Mouse (Mus musculus) stomach, postnatal 0 days (tissue): ENCODE data around the gene Nsd1.

Experiments
- CTCF ChIP-seq: IDR thresholded peaks from 2 replicates; pipeline ENCODE4 v1.5.1; 2016; ENCODE audit warnings: antibody characterized with exemption, low read depth, mild to moderate bottlenecking, moderate library complexity
- EP300 ChIP-seq: optimal IDR thresholded peaks from 2 replicates; pipeline ENCODE3; 2016; ENCODE audit warnings: antibody characterized with exemption

DNA sequence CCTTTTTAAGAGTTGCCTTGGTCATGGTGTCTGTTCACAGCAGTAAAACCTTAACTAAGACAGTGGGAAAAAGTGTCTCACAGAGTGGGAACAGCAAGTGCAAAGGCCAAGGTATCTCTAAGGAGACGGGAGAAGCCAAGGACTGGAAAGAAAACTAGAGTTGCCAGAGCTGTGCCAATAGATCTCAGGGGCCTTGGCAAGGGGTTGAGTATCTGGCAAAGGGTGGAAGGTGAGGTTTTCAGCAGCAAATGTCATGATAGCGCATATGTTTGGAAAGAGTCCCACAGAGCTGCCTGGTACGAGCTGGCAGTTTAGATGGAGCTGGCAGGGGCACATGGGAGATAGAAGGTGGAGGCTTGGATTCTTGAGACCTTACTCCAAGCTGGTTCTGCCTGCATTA, 30.0 kb upstream of the Nsd1 start:
- no peak for TF ChIP-seq CTCF
- no peak for TF ChIP-seq EP300
